Mouse (Mus musculus) mesoderm, embryonic 11.5 days (tissue): Measurements from ENCODE around the gene Riiad1.
A peak's percentile ranks its signal among the peaks of the same experiment; 100 is the strongest.

Source experiments
- DNase-seq: peaks from one replicate; pipeline ENCODE4 v3.0.0-alpha.2; 2012; ENCODE audit warnings: low read depth, low spot score

Gene Riiad1

GRCm38 (mm10) chr3:94463926-94464578, 16.1 kb downstream of the Riiad1 start:
- peak; percentile 60 for DNase-seq

DNA sequence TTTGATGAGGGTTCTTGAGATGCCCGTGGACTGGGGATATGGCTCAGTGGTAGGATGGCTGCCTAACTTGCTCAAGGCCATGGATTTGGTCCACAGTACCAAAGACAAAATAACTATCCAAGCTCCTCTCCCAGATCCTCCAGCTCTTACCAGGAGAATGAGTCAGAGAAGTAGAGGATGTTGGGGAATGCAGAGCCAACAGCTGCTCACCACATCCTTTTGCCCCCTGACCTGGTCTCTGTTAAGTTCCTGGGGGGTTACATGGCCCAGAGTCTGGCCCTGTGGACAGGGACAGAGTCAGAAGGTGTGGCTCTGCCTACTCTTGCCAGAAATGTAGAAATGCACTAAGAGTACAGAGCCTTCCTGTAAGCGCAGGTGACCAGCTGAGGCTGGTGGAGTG, 20.3 kb downstream of the Riiad1 start:
- DNase-seq: no peak

- DNase-seq: no peak
These were observed 23.1 kb downstream of the Riiad1 start for GRCm38 (mm10) chr3:94457055-94457454.

- peak; percentile 94 for DNase-seq
These were observed 23.6 kb downstream of the Riiad1 start for GRCm38 (mm10) chr3:94456529-94457000.

DNA sequence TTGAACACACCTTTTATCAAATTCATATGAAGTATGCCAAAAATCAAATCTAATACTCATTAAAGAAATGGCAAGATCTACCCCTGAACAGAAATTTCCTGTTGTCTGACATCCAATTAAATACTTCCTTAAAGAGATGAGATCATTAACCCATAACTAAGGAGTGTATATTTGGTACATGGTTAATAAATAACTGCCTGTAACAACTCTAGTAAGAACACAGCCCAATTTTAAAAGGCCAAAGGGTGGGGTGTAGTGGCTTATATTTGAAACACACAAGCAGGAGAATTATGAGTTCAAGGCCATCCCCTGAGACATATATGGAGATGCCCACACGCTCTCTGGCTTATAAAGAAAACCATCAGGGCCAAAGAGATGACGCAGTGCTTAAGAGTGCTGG, 30.8 kb downstream of the Riiad1 start:
- DNase-seq: no peak

- no peak for DNase-seq
These were observed 36.6 kb downstream of the Riiad1 start, which contains the start of gene Oaz3 for GRCm38 (mm10) chr3:94443597-94443964. Gene Oaz3, minus strand, starts transcription at chr3:94443915.

- peak; percentile 97 for DNase-seq
These were observed 37.1 kb downstream of the Riiad1 start, which contains the start of gene Mrpl9 for GRCm38 (mm10) chr3:94442951-94443596. Gene Mrpl9, plus strand, starts transcription at chr3:94443318.

DNA sequence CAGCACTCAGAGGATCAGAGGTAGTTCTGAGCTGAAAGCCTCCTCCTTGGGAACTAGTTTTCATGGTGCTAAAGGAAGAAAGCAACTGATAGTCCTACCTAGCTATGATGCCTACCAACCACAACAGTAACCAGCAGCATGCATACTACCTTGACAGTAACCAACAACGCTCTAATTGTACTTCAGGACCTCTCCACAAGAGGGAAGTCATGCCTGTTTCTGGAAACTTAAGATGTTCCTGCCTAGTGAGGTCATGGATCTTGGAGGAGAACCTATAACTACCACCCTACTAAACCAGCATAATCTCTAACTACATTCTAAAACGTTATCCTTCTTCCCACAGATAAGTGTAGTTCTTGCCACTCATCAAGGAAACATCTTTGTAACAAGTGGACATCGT, 39.0 kb downstream of the Riiad1 start:
- no peak for DNase-seq

GRCm38 (mm10) chr3:94436420-94436819, 43.7 kb downstream of the Riiad1 start:
- no peak for DNase-seq

DNA sequence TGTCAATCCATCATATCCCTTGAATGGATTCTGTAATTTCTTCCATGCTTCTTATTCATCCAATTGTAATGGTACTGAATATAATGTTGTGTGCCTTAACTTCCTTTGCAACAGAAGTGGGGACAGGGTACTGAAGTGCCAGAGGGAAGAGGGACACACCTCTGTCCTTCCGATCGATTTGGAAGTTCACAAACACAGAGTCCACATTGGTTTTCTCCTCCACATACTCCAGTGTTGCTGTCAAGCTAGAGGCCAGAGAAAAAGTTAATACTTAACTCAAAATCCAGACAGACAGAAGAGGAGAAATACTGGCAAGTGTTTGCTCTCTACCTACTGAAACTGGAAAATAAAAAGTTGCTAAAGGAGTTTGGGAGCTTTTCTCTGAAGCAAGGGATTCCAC, 45.8 kb downstream of the Riiad1 start:
- DNase-seq: no peak

DNA sequence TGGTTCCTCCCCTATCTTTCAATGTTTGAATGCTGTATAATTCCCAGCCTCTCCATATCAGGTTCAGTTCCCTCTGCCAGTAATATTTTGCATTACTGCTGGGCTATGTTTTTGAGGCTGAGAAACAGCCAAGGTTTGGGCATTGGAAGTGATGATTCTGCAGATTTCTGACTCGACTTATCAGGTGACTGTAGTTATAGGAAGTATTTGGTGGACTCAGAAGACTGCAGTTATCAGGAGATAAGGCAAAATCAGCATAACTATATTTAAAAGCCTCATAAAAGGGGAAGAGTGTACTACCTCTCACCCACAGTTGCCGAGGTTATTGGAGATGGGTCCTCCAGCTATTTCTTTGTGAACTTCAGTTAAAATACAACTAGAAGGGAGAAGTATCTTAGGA, 49.2 kb downstream of the Riiad1 start:
- DNase-seq: no peak
